Mouse (Mus musculus): ENCODE data around the gene Tbx3.

The Tbx3 gene

DNA sequence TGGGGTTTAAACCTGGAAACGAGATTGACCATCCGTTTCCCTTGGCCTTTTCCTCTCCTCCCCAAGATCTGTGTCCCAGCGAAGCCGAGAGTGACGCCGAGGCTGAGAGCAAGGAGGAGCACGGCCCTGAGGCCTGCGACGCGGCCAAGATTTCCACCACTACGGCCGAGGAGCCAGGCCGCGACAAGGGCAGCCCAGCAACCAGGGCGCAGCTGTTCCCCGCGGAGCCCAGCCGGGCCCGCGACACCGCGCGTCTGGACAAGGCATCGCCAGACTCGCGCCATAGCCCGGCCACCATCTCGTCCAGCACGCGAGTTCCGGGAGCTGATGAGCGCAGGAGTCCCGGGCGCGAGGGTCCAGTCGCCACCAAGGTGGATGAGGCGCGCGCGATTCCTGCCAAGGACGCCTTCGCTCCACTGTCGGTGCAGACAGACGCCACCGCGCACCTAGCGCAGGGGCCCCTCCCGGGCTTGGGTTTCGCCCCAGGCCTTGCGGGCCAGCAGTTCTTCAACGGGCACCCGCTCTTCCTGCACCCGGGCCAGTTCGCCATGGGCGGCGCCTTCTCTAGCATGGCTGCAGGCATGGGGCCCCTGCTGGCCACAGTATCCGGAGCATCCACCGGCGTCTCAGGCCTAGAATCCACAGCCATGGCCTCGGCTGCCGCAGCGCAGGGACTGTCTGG is 10.0 kb downstream of the Tbx3 start:
- no peak for DNase-seq (ENCODE audit: low spot score)

DNA sequence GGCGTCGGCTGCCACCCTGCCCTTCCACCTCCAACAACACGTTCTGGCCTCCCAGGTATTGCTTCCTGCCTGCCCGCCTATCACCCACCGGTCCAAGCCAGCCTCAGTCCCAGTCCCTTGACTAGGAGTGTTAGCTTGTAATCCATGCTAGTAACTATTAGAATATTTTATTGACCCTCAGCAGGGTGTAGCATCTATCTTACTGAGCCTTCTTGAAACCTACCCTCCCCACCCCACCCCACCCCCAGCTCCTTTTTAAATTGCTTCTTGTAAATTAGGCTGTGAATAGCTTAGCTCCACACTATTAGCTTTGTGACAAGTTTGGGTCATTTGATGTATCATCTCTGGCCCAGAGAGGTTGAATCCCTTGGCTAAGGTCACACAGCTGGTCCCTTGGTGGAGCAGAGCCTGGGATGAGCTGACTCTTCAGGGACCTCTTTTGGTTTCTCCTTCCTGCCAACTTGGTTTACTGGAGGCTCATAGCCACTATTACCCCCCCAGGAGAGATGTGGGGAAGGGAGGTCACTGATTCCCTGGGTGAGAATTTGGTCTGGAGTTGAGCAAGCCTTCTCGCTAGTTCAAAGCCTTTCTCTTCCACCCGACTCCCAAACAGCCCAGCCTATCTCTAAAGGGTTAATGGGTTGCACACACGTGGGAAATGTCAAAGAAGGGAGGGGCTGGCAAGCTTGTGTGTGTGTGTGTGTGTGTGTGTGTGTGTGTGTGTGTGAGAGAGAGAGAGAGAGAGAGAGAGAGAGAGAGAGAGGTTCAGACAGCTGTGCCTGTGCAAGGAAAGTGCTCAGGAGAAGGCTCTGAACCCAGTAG is 10.8 kb downstream of the Tbx3 start:
- no peak for DNase-seq (ENCODE audit: low spot score)

GRCm38 (mm10) chr5:119681833-119682210 is 11.4 kb downstream of the Tbx3 start:
- no peak for DNase-seq (ENCODE audit: low spot score)

GRCm38 (mm10) chr5:119682646-119683515 is 12.4 kb downstream of the Tbx3 start:
- DNase-seq (ENCODE audit: low spot score), result no peak

GRCm38 (mm10) chr5:119683861-119684260 is 13.4 kb downstream of the Tbx3 start:
- DNase-seq (ENCODE audit: low spot score), result no peak

- no peak for DNase-seq (ENCODE audit: low spot score)
These were observed 14.4 kb downstream of the Tbx3 start for GRCm38 (mm10) chr5:119684701-119685391.

GRCm38 (mm10) chr5:119685446-119686198 is 15.2 kb downstream of the Tbx3 start:
- no peak for DNase-seq (ENCODE audit: low spot score)

- no peak for DNase-seq (ENCODE audit: low spot score)
These were observed 15.9 kb downstream of the Tbx3 start for GRCm38 (mm10) chr5:119686199-119686964.

GRCm38 (mm10) chr5:119687005-119687855 is 16.8 kb downstream of the Tbx3 start:
- no peak for DNase-seq (ENCODE audit: low spot score)

- no peak for DNase-seq (ENCODE audit: low spot score)
These were observed 17.4 kb downstream of the Tbx3 start for GRCm38 (mm10) chr5:119687856-119688206.

GRCm38 (mm10) chr5:119688306-119688705 is 17.8 kb downstream of the Tbx3 start:
- DNase-seq (ENCODE audit: low spot score), result no peak

GRCm38 (mm10) chr5:119688914-119689420 is 18.5 kb downstream of the Tbx3 start:
- no peak for DNase-seq (ENCODE audit: low spot score)

GRCm38 (mm10) chr5:119689501-119689900 is 19.0 kb downstream of the Tbx3 start:
- DNase-seq (ENCODE audit: low spot score), result no peak

DNA sequence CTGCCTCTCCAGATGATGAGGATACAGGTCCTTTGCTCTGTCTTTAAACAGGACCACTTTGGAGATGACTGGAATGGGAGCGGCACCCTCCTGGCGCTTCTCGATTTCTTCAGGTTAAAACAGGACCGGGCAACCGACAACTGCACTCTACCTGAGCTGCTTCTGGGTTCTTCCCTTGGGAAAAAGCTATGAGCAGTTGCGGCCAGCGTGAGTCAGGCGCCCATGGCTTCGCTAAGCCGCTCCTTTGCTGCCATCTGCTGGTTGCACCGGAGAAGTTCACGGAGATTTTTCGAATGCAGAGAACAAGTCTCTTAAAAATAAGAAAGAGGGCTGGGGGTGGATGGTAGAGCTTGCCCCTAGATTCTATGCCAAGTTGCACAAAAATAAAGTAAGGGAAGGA is 20.6 kb downstream of the Tbx3 start:
- DNase-seq (ENCODE audit: low spot score), result peak; percentile 44

DNA sequence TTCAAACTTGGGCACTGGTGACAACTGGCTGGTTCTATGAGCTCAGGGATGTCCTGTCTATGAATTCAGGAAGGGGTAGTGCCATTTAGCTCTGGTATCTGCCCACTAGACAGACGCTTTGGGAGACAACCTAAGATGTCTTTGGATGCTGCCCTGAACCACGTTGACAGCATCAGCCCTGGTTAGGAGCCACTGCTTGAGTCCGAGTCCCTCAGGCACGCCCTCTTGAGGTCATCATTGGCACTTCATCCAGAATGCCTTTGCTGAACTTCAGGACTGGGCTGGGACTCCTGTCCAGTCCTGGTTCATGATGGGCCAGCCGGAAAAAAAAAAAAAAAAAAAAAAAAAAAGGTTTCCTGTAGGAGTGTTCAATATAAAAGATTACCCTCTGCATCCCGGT is 22.0 kb downstream of the Tbx3 start:
- no peak for DNase-seq (ENCODE audit: low spot score)

- DNase-seq (ENCODE audit: low spot score), result no peak
These were observed 24.4 kb downstream of the Tbx3 start for GRCm38 (mm10) chr5:119694914-119695313.

DNA sequence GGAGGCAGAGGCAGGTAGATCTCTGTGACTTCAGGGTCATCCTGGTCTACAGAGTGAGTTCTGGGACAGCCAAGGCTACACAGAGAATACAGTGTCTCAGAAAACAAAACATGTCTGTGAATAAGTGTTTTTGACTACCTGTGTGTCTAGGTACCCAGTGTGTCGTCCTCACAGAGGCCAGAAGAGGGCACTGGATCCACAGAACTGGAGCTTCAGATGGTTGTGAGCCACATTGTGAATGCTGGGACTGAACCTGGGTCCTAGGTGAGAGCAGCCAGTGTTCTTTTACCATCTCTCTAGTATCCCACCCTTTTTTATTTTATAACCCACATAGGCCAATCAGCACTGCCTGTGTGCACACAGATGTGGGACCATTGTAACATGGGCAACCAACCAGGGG is 32.6 kb downstream of the Tbx3 start:
- DNase-seq (ENCODE audit: low spot score), result no peak

DNA sequence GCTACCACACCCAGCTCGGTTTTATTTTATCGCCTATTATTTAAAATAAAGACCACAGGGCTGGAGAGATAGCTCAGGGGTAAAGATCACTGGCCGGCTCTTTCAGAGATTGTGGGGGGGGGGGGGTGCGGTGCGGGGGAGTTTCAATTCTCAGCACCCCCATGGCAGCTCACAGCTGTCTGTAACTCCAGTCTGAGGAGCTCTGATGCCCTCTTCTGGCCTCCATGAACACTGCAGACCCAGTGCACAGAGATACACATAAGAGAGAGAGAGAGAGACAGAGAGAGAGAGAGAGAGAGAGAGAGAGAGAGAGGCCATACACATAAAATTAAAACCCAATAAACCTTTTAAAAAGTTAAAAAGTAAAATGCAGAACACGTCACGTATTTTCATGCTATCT is 34.4 kb downstream of the Tbx3 start:
- no peak for DNase-seq (ENCODE audit: low spot score)

DNA sequence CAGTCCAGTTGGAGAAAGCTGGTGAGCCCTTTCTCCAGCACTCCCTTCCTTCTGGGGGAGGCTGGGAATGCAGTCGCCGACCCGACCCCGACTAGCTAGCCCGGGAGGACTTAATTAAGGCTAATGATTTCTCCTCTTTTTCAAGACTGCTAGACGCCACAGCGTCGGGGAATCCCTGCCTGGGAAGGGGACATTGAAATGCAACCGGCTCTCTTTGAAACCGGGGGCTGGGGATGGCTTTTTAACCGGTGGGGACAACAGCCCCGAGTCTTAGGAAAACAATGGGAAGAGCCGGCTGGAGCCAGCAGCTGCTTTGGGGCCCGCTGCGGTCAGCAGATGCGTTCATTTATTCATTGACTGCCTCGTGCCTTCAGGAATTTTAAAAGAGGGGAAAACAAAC is 36.0 kb downstream of the Tbx3 start:
- DNase-seq (ENCODE audit: low spot score), result no peak

Data from layer of hippocampus, adult 9-10 months (tissue).